Mouse (Mus musculus): ENCODE data around the gene Olfml2b. TPM values are rescaled to one million over a fixed set of nuclear protein-coding genes. Genes with fewer than 3 reads are reported as not detected.

Gene Olfml2b
- total and polyA plus RNA-seq, 3 experiments, result not detected

DNA sequence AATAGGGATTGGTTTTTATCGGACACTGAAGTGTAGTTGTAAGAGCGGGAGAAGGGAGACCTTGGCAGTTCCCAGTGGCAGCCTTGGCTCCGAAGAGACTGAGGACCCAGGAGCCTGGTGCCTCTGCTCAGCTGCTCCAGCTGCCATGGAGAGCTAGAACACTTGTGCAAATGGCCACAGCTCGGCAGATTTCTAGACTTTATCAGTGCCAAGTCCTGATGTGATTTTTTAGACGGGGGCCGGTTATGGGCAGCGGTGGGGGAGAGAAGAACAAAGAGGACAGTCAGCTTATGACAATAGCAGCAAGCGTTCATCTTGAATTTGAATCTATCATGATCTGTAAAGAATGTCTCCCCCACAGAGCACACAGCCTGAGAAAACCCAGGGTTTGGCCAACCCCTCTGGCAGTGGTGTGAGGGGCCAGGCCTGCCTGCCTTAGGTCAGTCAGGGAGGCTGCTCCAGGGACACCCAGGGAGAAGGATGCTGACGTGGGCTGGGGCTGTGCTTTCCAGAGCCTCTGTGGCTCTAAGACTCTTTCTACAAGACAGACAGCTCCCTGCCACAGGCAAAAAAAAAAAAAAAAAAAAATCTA lies 29.9 kb downstream of the Olfml2b start:
- H3K27me3 ChIP-seq (ENCODE audit: control insufficient read depth in 1 of 2, insufficient read depth in 2 of 2, low read length in 2 of 2), result peaks cover 0 to 3% of the 10 kb centered on the region in 2 experiments; a peak in 1 of 4 replicates
- H3K27ac ChIP-seq (ENCODE audit: control insufficient read depth, low read depth, low read length), result no peak overlapping the region
- H3K4me3 ChIP-seq (ENCODE audit: control insufficient read depth in 1 of 2, insufficient read depth in 1 of 2, low read depth in 2 of 2, low read length in 2 of 2), result no peak overlapping the region
- no peak overlapping the region for H3K9ac ChIP-seq (ENCODE audit: control insufficient read depth, low read depth, low read length, poor library complexity, severe bottlenecking)
- no peaks in the 10 kb centered on the region for H3K79me2 ChIP-seq (ENCODE audit: control insufficient read depth, insufficient read depth, low read length, poor library complexity)
- no peaks in the 10 kb centered on the region for H3K36me3 ChIP-seq (ENCODE audit: control insufficient read depth in 1 of 2, insufficient read depth in 2 of 2, low read length in 2 of 2)
- no peaks in the 10 kb centered on the region for H3K4me1 ChIP-seq (ENCODE audit: control insufficient read depth in 1 of 2, insufficient read depth in 2 of 2, low read length in 2 of 2)
- TF ChIP-seq TAL1 (IDR thresholded peaks at IDR 0.05; ENCODE audit: low read length) (no peak), TBP (IDR thresholded peaks at IDR 0.05; ENCODE audit: low read depth, low read length) (no peak), CTCF (IDR thresholded peaks at IDR 0.05 in 2 of 3, conservative IDR thresholded peaks at IDR 0.05 in 1 of 3; ENCODE audit: control insufficient read depth in 1 of 3, insufficient read depth in 1 of 3, low read depth in 2 of 3, low read length in 3 of 3, poor library complexity in 1 of 3, severe bottlenecking in 1 of 3) (no peak), MEF2A (IDR thresholded peaks at IDR 0.05; ENCODE audit: extremely low read depth, insufficient replicate concordance, low read depth, low read length, poor library complexity, severe bottlenecking) (no peak), BHLHE40 (IDR thresholded peaks at IDR 0.05; ENCODE audit: borderline replicate concordance, low read depth, low read length) (no peak), MXI1 (IDR thresholded peaks at IDR 0.05; ENCODE audit: low read depth, low read length) (no peak), ZKSCAN1 (IDR thresholded peaks at IDR 0.05; ENCODE audit: low read depth, low read length) (no peak), ZNF384 (IDR thresholded peaks at IDR 0.05; ENCODE audit: low read depth, low read length) (no peak), CHD1 (IDR thresholded peaks at IDR 0.05; ENCODE audit: low read depth, low read length) (no peak), GATA1 (IDR thresholded peaks at IDR 0.05; ENCODE audit: low read depth, low read length) (no peak), USF1 (IDR thresholded peaks at IDR 0.05; ENCODE audit: low read depth, low read length) (no peak), EP300 (IDR thresholded peaks at IDR 0.05; ENCODE audit: low read depth in 1 of 2, low read length in 2 of 2) (no peak), ZMIZ1 (IDR thresholded peaks at IDR 0.05; ENCODE audit: low read depth, low read length) (no peak), POLR2AphosphoS2 (IDR thresholded peaks at IDR 0.05; ENCODE audit: low read length) (no peak), MYB (IDR thresholded peaks at IDR 0.05; ENCODE audit: low read depth, low read length) (no peak), MAX (IDR thresholded peaks at IDR 0.05; ENCODE audit: low read length) (no peak), KAT2A (conservative IDR thresholded peaks at IDR 0.05; ENCODE audit: low read depth, low read length) (no peak)
- no peak for DNase-seq (ENCODE audit: low read depth, low spot score)
- H3K9me3 ChIP-seq (replicated peaks; ENCODE audit: insufficient read depth, low read length), result no peaks in the 10 kb centered on the region

DNA sequence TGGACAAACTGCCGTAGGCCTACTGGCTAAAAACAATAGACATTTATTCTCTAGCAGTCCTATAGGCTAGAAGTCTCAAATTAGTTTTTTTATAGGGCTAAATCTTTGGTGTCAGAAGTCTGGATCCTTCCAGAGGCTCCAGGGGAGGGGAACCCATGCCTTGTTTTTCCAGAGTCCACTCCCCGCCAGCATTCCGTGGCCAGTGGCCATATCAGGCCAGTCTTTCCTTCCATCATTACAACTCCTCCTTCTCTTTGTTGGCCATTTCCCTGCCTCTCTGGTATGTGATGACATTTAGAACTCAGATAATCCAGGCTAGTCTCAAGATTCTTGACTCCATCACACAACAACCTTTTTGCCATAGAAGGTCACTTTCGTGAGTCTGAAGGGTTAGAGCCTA lies 33.3 kb downstream of the Olfml2b start:
- no peak overlapping the region for H3K27ac ChIP-seq (ENCODE audit: control insufficient read depth, low read depth, low read length)
- H3K36me3 ChIP-seq (ENCODE audit: control insufficient read depth in 1 of 2, insufficient read depth in 2 of 2, low read length in 2 of 2), result no peaks in the 10 kb centered on the region
- H3K27me3 ChIP-seq (ENCODE audit: control insufficient read depth in 1 of 2, insufficient read depth in 2 of 2, low read length in 2 of 2), result peaks cover 0 to 1% of the 10 kb centered on the region in 2 experiments; a peak in 1 of 4 replicates
- TF ChIP-seq UBTF (IDR thresholded peaks at IDR 0.05; ENCODE audit: borderline replicate concordance, insufficient read depth, low read depth, low read length) (no peak), MAFK (IDR thresholded peaks at IDR 0.05; ENCODE audit: borderline replicate concordance, low read depth, low read length) (no peak), MXI1 (IDR thresholded peaks at IDR 0.05; ENCODE audit: low read depth, low read length) (no peak), MAX (IDR thresholded peaks at IDR 0.05; ENCODE audit: low read length) (no peak), MYC (IDR thresholded peaks at IDR 0.05; ENCODE audit: low read depth, low read length) (no peak), MEF2A (IDR thresholded peaks at IDR 0.05; ENCODE audit: extremely low read depth, insufficient replicate concordance, low read depth, low read length, poor library complexity, severe bottlenecking) (no peak), EP300 (IDR thresholded peaks at IDR 0.05; ENCODE audit: low read depth in 1 of 2, low read length in 2 of 2) (no peak), CTCF (IDR thresholded peaks at IDR 0.05 in 2 of 3, conservative IDR thresholded peaks at IDR 0.05 in 1 of 3; ENCODE audit: control insufficient read depth in 1 of 3, insufficient read depth in 1 of 3, low read depth in 2 of 3, low read length in 3 of 3, poor library complexity in 1 of 3, severe bottlenecking in 1 of 3) (no peak), CHD2 (IDR thresholded peaks at IDR 0.05; ENCODE audit: low read length) (no peak), TAL1 (IDR thresholded peaks at IDR 0.05; ENCODE audit: low read length) (no peak), MYB (IDR thresholded peaks at IDR 0.05; ENCODE audit: low read depth, low read length) (no peak)
- DNase-seq (ENCODE audit: low read depth, low spot score), result no peak
- H3K79me2 ChIP-seq (ENCODE audit: control insufficient read depth, insufficient read depth, low read length, poor library complexity), result no peaks in the 10 kb centered on the region
- no peak overlapping the region for H3K9ac ChIP-seq (ENCODE audit: control insufficient read depth, low read depth, low read length, poor library complexity, severe bottlenecking)
- H3K4me3 ChIP-seq (ENCODE audit: control insufficient read depth in 1 of 2, insufficient read depth in 1 of 2, low read depth in 2 of 2, low read length in 2 of 2), result no peak overlapping the region
- no peaks in the 10 kb centered on the region for H3K9me3 ChIP-seq (replicated peaks; ENCODE audit: insufficient read depth, low read length)
- H3K4me1 ChIP-seq (ENCODE audit: control insufficient read depth in 1 of 2, insufficient read depth in 2 of 2, low read length in 2 of 2), result no peaks in the 10 kb centered on the region
